Mouse (Mus musculus) liver (tissue): ENCODE data around the gene Elmo3.

Experiments used
- DNase-seq: peaks from one replicate; pipeline ENCODE4 v3.0.0-alpha.2; 2020; ENCODE audit warnings: mixed read lengths

The Elmo3 gene

DNA sequence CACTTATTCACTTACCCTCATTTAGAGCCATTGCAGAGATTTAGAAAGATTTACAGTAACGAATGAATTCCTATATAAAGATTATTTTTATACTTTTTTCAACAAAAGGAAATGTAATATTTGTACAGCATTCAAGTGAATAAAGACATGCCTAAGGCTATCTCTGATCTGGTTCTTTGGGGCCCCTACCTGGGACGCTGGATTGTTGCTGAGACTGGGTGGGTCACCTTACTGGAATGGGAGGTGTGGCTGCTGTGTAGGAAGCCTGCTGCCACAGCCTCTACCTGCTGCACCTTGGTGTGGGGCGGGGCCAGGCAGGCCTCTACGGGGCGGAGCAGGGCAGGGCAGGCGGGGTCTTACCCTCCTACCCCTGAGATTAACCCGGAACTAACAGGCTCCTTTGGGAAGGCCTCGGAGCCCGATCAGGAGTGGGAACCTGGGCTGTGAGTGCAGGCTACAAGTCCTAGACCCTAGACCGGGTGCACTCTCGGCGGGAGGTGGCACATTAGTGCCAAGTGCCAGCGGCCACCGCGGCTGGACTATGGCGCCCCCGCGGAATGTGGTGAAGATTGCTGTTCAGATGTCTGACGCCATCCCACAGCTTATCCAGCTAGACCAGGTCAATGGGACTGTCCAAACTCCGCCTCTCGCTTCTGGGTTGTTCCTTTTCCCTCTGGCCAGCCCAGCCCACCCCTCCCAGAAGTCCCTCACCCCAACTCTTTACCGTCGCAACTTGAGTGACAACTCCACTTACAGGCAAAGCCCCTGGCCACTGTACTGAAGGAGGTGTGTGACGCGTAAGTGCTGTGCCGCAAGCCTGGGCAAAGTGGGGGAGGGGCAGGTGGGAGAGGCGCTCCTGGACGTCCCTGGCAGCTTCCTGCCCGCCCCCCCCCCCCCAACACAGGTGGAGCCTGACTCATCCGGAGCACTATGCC is at the start of gene Elmo3:
Gene Elmo3, plus strand, starts transcription at position 391 of the 935 bp plus-strand sequence.
- peak; percentile 81 for DNase-seq

DNA sequence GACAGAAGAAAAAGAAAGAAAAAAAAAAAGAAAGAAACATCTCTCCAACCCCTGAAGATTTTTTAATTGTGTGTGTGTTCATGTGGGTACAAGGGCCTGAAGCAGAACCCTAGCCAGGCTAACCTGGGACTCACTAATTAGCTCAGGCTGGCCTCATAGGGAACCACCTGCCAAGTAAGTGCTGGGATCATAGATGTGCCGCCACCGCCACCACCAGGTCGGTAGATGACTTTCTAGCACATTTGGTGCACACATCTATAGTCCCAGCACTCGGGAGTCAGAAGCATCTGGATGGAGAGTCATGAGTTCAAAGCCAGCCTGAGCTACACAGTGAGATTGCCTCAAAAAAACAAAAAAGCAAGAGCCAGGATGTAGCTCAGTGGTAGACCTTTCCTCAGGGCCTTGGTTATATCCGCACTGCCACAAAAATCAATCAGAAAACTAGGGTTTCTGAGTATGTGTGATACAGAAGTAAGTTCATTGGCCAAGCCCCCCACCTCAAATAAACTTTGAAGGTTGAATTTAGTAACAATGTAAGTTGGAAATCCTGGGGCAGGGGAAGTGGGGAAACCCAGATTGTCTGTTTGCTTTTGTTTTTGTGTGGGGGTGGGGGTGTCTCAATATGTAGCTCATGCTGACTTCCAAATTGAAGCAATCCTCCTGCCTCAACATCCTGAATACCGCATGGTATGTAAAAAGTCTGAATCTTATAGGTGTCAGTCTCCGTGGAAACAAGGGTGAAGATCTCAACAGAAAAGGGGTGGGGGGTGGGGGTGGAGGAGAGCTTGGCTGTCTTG is 47.9 kb upstream of the Elmo3 start:
- DNase-seq = no peak

DNA sequence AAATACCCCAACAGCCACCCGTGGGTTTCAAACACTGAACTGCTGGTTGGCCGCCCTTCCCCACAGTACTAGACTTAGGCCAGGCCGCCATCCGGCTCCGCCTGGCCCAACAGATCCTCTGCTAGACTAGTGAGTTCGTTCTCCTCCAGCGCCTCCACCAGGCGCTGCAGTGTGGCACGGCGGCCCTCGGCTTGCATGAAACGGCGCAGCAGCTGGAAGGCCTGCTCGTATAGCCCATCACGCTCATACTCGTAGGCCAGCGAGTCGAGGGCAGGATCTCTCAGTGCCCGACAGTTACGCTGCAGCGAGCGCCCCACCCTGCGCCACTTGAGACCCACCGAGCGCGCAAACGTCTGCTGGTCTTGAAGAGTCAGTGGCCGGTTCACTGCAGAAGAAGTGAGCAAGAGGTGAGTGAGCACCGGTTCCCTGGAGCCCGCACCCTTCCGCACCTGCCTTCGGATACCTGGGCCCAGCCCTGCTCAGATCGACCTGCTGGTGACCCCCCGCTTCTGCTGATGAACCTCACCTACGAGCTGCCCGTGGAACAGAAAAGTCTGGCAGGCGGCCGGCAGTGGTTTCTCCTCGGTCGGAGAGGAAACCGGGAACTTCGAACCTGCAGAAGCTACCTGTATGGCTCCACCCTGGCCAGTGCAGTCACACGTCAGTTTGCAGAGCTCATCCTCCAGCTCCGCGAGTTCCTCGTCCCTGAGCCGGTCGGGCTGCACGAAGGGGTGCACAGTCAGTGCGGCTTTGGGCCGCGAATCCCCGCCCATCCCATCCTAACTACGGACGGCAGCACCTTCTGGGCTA is 46.3 kb upstream of the Elmo3 start:
- DNase-seq = peak; percentile 44

DNA sequence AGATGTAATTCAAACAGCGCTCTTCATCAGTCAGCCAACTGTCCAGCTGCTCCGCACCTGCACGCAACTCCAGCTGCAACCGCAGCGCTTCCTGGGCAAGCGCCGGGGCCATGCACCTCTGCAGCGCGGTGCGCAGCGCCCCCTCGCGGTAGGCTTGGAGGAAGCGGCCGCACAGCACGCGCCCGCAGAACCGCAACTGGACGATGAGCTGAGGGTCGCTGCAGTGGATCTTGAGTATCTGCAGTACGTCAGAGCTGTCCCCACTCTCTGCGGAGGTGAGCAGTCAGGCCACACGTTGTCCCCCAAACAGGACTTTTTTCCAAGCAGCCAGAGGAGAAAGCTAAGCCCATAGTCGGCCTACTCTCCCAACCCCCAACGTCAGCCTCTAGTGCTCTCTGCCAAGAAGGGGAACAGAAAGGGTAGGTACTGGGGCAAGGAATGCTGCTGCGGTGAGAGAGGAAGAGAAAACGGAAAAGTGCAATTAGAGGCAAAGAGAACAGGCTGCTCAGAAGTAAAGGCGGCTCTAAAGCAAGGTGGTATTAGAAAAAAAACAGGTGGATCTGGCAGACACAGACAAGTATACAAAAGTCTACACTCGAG is 45.6 kb upstream of the Elmo3 start:
- DNase-seq = peak; percentile 81

DNA sequence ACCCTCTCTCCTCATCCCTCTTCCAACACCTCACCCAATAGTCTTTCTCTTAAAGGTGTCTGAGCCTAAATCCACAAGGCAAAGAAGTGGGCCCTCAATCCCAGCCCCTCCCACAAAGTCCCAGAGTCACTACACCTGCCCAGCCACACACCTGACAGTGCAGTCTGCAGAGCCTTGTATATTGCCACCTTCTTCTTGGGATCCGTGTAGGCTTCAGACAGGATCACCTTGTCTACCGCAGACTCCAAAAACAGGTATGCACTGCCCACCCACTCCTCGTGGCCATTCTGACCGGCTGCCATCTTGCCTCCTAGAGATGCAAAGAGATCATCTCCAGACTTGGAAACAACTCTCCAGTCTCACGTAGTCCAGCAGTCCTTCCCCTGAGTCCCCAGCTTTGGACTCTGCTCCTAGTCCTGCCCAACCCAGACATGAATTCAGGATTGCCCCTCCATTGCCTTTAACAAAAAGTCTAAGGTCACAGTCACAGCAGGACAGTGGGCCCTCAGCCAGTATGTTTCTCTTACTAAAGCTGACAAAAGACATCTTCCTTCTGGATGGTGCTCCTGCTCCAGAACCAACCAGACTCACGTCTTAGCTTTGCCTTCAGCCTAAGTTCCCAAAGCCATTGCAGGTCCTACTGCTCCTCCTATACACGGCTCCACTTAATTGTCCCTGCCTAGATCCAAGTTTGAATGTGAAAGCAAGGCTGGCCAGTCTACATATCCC is 44.9 kb upstream of the Elmo3 start:
- no peak for DNase-seq

DNA sequence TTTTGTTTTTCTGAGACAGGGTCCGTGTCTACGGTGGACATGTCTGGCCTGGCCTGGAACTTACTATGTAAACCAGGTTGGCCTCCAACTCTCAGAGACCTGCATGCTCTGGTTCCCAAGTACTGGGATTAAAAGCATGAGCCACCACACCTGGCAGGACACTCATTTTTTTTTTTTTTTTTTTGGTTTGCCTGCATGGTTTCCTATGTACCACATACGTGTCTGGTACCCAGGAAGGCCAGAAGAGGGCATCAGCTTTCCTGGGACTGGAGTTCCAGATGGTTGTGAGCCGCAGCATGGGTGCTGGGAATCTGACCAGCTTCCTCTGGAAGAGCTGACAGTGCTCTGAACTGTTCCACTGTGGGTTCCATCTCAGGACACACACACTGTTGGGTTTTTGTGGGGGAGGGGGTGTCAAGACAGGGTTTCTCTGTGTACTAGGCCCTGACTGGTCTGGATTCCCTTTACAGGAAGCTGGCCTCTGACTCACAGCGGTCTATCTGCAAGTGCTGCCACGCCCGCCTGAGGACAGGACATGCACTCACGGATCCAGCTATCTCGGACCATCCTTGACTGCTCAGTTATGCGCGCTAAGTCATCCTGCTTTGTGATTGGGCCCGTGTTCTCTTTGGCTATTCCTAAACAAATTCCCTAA is 43.9 kb upstream of the Elmo3 start:
- DNase-seq = peak; percentile 42

DNA sequence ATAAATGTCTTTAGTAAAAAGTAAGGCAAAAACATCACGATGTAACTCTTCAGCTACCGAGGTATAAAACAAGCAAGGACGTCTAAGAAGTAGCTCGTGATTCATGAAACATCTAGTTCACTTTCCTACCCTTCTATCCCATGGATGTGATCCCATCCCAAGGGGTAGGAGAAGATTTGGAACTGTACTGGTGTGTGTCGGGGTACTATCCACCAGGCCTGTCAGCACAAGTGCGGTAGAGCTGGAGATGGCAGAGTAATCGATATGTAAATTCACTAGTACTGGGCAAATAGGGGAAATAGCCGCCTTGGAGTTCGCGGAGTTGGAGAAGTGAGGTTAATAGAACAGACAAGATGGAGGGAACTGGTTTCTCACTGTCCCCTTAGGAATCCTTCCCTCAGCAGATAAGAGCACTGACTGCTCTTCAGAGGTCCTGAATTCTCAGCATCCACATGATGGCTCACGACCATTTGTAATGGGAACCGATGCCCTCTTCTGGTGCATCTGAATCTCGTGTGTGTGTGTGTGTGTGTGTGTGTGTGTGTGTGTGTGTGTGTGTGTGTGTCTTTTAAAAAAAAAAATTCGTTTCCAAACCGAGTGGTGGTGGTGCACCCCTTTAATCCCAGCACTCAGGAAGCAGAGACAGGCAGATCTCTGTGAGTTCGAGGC is 42.0 kb upstream of the Elmo3 start:
- DNase-seq = no peak

DNA sequence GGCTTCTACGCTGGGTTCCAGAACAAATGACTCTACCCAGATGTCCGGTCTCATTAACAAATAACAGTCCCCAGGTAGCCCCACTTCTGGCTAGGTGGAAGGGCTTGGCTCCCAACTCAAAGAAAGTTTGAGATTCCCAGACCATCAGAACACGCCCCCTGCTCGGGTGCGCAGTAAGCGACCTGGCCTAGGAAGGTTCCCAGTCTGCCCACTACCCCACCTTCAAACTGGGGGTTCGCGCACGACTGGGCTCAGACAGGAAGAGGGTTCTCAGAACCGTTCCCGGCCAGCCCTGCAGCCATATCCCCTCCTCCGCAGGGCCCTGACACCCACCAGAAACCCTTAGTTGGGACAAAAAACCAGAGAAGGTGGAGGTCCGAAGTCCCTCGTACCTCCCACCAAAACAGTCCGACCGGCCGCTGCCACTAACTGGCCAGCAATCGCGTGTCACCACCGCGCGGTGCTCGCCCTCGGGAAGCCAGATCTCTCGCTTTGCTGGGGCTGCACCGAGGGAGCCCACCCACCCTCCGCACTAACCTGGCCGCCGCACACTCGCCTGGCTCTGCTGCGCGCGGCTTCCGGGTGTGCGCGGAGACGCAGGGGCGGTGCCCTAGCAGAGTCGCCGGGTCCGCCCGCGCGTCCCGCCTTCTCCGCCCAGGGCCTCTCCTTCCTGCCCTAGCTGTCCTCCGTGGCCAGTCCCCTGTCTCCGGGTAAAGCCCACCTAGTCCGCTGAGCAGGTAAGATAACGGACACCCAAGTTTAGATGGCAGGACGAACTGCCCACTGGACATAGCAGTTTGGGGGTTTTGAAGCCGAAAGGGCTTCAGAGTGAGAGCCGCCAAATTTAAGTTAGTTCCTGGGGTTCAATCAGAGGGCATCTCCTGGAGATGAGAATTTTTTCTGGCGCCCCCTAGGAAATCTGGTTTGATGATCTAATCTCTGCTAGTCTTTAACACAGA is 41.1 kb upstream of the Elmo3 start, which contains the start of the genes Tradd and Fbxl8:
Gene Tradd, minus strand, starts transcription at position 586 of the 959 bp plus-strand sequence.
Gene Fbxl8, plus strand, starts transcription at position 625 of the 959 bp plus-strand sequence.
- peak; percentile 84 for DNase-seq

DNA sequence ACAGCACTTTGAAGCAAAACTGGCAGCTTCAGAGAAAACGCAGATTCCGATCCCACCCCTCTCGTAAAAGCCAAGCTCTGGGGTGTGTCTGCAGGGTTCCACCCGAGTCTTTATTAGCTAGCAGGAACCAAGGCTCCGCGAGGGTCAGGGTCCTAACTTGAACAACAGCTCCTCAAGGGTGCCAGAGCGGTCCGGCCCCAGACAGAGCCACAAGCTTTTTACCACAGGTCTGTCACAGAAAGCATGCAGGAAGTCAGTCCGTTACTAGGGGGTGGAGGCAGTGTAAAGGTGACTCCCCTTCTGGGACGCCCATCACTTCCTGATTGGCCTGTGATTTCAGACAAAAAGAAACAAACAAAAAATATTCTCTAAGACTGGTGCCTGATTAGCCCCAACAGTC is 40.3 kb upstream of the Elmo3 start:
- DNase-seq = no peak

DNA sequence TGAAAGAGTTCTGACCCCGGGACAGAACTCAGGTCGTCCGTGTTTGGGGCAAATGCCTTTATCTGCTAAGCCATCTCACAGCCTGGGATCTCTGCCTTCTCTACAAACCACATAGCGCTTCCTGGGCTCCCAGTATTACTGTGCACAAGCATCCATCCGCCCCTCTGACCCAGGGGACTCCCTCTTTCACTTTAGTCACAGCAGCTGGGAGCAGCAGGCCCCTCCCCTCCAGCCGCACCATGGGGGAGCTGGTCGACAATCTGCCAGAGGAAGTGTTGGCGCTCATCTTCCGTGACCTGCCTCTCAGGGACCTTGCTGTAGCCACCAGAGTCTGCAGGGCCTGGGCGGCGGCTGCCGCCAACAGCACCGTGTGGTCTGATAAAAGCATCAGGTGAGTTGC is 38.6 kb upstream of the Elmo3 start:
- DNase-seq = no peak

DNA sequence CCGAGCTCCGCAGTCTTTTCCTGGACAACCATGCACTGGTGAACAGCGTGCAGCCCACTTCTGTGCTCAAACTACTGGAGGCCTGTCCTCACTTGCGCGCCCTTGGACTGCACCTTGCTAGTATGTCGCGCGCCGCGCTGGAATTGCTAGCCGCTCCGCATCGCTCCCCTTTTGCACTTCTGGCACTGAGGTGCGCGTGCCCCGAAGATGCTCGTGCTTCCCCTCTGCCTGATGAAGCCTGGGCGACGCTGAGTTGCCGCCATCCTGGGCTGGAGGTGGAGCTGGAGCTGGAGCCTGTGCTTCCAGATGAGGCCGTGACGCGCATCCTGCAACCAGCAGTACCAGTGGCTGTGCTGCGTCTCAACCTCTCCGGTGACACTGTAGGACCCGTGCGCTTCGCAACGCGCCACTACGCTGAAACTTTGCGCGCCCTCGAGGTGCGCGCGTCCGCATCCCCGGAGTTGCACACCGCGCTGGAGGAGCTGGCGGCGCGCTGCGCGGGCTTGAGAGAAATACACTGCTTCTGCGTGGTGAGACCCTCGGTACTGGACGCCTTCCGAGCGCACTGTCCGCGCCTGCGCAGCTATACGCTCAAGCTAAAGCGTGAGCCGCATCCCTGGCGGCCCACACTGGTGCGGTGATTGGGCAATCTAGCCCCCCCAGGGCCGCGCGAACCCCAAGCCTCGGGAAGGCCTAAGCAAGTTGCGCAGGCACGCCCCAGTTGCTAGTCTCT is 36.9 kb upstream of the Elmo3 start:
- DNase-seq = no peak

DNA sequence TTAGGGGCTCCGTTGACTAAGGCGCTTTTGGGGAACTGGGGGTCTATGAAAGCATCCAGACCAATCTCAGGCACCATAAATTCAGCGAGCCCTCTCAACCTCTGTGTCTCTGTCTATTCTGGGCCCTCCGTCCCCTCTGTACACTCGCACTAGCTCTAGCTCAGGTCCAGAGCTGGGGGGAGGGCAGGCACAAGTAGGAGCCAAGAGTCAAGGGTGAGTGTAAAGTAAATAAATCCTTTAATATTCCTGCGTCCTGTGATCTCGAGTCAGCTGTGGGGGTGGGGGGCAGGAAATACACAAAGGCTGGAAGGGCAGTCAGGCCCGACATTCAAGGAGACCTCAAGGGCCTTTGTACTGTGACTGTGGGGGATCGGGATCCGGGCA is 36.3 kb upstream of the Elmo3 start:
- DNase-seq = no peak

DNA sequence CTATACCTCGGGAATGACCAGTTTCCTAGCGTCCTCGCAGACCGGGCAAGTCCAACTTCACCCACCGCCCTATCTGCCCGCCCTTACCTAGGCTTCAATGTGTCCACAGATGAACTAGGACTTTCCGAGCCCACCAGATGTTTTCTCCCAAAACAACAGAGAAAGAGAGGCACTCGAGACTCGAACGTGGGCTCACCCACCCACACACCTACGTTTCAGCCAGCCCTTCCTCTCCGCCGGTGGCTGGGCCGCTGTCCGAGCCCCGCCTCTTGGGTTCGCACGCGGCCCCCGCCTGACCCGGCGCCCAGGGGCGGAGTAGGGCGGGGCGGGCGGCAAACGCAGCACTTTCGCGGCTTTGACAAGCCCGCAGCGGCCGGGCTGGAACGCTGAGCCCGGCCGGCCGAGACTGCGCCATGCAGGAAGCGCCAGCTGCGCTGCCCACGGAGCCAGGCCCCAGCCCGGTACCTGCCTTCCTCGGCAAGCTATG is 35.9 kb upstream of the Elmo3 start, which contains the start of gene Hsf4:
Gene Hsf4, plus strand, starts transcription at position 341 of the 487 bp plus-strand sequence.
- no peak for DNase-seq

DNA sequence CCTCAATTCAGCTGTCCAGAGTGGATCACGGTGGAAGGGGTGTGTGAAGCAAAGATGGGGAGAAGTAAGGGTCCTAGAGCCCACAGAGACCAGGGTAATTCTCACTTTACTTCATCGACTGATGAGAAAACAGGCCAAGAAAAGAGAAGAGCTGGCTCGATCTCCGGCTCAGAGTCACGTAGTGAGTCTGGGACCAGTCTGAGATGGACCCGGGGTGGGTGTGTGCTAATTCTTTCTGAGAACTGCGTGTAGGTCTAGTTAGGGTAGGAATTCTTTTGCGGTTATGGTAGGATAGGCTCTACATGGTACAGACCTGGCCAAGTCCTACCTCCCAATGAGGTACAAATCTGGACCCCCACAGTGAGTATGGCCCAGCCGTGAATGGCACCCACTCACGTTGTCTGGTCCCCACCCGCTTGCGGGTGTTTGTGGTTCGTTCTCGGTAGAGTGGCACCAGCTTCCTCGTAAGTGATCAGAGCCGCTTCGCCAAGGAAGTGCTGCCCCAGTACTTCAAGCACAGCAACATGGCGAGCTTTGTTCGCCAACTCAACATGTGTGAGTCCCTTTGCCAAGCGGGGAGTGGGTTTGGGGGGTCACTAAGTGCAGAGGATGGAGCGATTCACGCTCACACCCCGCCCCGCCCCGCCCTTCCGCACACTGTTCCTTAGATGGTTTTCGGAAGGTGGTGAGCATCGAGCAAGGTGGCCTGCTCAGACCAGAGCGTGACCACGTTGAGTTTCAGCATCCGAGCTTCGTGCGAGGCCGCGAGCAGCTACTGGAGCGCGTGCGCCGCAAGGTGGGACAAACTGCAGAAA is 35.1 kb upstream of the Elmo3 start:
- DNase-seq = no peak

DNA sequence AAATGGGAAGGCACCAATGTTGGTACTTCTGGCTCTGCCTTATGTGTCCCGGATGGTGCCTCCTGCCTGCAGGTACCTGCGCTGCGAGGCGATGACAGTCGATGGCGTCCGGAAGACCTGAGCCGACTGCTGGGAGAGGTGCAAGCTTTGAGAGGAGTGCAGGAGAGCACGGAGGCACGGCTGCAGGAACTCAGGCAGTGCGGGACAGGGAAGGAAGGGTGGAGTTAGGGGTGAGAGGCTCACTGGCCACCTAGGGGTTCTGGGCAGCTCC is 34.5 kb upstream of the Elmo3 start:
- no peak for DNase-seq

DNA sequence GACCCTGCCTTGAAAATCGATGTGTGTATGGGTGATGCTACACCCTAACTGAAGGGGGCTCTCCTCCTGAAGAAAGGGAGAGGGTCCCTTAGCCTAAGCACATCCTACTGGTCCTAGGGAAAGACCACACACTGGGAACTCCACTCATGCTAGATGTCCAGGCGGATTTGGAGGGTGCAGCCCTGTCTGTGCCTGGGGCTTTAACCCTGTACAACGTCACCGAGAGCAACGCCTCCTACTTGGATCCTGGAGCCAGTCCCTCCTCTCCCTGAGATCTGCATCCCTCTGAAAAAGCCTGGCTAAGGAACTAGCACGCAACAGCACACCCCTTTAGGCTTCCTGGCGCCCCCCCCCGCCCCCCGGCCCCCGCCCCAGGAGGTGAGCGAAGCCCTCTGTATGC is 30.0 kb upstream of the Elmo3 start:
- no peak for DNase-seq

DNA sequence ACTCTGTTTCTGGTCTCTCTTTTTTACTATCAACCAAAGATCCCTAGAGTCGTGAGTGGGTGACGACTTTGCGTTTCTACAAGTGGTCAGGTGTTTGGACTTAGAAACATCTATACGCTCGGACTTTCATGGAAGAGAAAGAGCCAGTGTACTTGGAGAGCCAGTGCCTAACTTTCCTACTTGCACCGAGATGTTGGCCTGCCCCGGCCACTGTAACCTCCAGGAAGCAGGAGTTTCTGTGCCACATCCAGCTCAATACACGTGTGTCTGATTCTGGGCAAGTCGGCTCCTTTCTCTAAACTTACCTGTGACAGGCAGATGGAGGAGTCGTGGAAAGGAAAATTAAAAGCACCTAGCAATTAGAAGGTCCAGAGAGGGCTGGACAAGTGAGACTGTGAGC is 29.6 kb upstream of the Elmo3 start, which contains the start of gene Nol3:
Gene Nol3, plus strand, starts transcription at position 301 of the 400 bp plus-strand sequence.
- DNase-seq = no peak
